Mouse (Mus musculus): Measurements from ENCODE around the gene Bloc1s1. TPM values are rescaled to one million over a fixed set of nuclear protein-coding genes. Genes with fewer than 3 reads are reported as not detected.
A peak's percentile ranks its signal among the peaks of the same experiment; 100 is the strongest.

Bloc1s1 gene
- total RNA-seq, 2 experiments from 2014 or later, result 79.8 to 82.3 TPM

DNA sequence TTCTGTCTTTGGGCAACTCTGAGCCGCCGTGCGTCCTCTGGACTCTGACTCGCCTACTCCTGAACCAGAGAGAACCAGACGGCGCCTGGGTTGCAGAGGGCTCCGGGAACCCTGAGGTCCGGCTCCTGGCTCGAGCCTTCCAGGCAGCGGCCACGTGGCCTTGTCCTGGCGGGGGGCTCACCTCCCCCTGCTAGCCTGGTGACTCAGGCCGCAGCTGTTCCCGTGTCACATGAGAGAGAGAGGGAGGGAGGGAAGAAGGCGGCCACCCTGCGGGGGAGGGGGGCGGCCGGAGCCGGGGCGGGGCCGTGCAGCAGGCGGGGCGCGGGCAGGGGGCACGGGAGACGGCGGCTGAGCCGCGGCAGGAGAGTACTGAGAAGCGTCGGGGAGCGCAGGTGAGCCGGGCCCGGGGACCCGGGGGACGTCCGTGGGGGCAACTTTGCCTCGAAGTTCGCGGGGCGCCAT lies 14.2 kb downstream of the Bloc1s1 start:
- peak; percentile 52 to 54 for DNase-seq (ENCODE audit: low spot score in 2 of 2)

DNA sequence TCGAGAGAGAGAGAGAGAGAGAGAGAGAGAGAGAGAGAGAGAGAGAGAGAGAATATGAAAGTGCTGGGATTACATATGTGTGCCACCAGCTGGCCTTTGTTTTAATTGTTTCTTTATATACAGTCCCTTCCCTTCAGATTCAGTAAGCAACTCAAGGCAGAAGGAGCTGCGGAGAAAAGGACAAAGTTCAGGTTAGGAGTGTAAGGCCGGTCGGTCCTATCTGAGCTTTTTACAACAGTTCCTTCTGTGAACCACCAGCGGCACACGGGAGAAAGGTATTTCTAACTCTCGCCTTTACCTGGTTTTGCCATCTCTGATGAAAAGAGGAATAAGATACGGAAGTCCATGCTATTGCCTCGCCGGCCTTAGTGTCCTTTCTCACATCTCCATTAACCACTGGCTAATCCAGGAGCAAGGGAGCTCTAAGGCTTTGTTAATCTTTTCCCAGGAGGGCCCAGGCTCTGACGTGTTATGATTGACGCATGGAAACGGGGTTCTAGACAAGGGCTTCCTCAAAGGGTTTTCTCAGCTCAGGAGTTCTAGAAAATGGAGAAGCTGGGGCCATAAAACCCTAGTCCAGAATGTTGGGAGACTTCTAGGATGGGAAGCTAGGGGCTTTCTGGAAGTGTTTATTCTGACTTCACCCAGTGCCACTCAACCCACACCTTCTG lies 14.9 kb downstream of the Bloc1s1 start:
- no peak for DNase-seq (ENCODE audit: low spot score in 2 of 2)

GRCm38 (mm10) chr10:128904812-128905211 lies 19.0 kb downstream of the Bloc1s1 start:
- DNase-seq (ENCODE audit: low spot score in 2 of 2), result no peak

DNA sequence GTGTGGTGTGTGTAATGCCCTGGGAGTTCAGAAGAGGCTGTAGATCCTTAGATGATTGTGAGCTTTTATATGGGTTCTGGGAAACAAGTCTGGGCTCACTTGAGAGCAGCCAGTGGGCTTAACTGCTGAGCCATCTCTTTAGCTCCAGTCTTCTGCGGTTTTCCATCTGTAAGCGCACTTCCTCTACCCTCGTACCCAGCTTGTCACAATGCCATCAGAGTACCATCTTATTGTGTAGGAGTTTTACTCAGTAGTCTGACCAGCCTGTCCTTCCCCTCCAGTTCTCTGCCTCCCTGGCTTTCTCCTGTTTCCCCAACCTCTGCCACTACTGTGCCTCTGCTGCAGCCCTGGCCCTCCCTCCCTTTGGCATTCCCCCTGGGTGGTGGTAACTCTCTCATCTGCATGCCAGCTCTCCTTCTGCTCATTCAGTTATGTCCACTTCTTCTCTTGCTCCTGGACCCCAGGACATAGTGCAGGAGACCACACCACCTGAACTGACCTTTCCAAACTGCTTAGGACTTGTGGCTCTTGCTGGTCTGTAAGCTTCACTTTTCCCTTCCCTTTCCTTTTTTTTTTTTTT lies 21.3 kb downstream of the Bloc1s1 start:
- no peak for DNase-seq (ENCODE audit: low spot score in 2 of 2)

GRCm38 (mm10) chr10:128901409-128901808 lies 22.4 kb downstream of the Bloc1s1 start:
- no peak for DNase-seq (ENCODE audit: low spot score in 2 of 2)

DNA sequence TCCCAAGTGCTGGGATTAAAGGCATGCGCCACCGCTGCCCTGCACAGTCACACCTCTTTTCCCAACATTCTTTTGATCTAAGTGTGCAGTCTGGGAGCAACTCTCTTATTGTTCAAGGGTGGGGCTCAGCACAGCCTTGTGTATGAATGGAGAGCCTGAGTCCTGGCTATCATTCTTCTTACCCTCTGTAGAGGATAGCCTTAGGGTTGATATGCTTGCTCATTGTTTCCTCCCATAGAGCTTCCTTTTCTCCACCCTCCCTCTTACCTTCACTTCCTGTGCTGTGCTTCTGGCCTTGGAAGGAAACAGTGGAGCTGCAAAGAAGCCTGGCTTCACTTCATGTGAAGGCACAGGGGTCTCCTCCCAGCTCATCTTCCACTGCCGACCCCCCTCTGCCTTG lies 23.1 kb downstream of the Bloc1s1 start, which contains the start of gene Cd63:
Gene Cd63, plus strand, starts transcription at position 292 of the 400 bp plus-strand sequence.
- no peak for DNase-seq (ENCODE audit: low spot score in 2 of 2)

GRCm38 (mm10) chr10:128899759-128900490 lies 23.9 kb downstream of the Bloc1s1 start:
- no peak for DNase-seq (ENCODE audit: low spot score in 2 of 2)

DNA sequence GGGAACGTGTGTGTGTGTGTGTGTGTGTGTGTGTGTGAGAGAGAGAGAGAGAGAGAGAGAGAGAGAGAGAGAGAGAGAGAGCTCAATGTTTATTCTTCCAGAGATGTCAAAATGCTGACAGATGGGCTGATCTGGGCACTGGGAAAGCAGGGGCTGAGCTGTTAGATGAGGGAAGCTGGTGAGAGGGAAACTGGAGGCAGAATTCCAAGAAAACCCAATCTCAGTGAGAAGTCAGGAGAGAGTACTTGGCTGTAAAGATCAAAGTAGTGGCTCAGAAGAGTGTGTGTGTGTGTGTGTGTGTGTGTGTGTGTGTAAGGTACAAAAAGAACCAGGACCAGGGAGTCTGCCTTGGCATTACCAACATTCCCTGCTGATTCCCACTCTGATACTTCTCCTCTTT lies 26.3 kb downstream of the Bloc1s1 start:
- DNase-seq (ENCODE audit: low spot score in 2 of 2), result no peak

DNA sequence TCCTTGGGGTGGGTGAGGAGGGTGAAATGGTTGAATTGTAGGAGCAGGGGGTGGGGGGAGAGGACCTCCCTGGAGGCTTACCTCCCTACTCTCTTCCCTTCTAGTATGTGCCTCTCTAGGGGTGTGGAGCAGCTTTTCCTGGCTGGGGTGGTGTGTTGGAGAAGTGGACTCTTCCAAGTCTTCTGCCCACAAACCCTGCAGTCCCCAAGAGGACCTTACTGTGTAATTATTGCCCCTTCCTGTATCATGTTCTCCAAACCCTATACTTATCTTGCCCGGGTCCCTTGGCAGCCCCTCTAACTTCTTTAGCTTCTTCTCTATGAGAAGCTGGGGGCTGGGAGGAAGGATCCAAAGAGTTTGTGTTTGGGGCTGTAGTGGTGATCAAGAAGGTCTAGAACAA lies 27.0 kb downstream of the Bloc1s1 start:
- DNase-seq (ENCODE audit: low spot score in 2 of 2), result no peak

GRCm38 (mm10) chr10:128895952-128896693 lies 27.7 kb downstream of the Bloc1s1 start:
- no peak for DNase-seq (ENCODE audit: low spot score in 2 of 2)

DNA sequence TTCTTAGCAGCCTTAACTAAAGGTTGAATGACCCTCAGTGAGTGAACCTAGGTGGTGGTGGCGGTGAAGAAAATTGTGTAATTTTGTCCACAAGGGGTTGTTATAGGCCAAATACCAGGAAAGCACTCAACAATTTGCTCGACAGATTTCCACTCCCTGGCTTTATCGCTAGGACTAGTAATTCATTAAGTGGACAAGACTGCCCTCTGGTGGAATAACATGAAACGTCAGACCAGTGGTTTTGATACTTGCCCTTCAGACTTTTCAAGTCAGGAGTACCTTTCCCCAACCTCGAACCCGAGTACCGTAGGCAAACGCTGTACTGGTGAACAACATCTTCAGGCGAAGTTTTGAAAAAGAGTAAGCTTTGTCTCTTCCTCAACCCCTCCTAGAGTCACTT lies 28.4 kb downstream of the Bloc1s1 start:
- peak; percentile 64 to 80 for DNase-seq (ENCODE audit: low spot score in 2 of 2)

GRCm38 (mm10) chr10:128892246-128892645 lies 31.6 kb downstream of the Bloc1s1 start:
- DNase-seq (ENCODE audit: low spot score in 2 of 2), result no peak

DNA sequence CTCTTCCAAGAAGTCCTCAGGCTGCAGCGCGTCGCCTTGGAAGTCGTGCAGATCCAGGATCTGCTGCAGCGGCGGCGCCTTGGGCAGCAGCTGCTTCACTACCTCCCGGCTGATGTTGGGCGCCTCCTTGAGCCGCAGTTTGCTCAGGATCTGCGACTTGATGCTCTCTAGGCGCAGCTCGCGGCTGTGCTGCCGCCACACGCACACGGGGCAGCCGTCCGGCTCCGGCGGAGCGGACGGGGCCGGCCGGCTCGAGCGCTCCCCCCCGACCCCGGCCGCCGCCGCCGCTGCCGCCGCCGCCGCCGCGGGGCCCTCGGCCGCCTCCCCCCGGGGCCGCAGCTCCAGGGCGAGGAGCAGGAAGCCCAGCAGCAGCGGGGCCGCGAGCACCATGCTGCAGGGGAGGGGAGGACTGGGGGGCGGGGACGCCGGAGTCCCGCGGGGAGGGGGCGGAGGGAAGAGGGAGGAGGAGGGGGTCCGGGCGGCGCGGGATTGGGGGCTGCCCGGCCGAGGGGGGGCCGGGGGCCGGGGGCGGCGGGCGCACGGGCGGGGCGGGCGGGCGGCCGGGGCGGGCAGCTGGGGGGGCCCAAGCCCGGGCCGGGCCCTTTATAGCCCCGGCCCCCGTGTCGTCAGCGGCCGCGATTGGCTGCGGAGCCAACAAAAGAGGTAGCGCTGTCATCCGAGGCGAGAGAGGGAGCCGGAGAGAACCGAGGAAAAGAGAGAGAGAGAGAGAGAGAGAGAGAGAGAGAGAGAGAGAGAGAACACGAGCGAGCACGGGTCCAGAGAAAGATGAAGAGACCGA lies 32.3 kb downstream of the Bloc1s1 start, which contains the start of gene Gdf11:
Gene Gdf11, minus strand, starts transcription at position 423 of the 799 bp plus-strand sequence.
- DNase-seq (ENCODE audit: low spot score in 2 of 2), result no peak

DNA sequence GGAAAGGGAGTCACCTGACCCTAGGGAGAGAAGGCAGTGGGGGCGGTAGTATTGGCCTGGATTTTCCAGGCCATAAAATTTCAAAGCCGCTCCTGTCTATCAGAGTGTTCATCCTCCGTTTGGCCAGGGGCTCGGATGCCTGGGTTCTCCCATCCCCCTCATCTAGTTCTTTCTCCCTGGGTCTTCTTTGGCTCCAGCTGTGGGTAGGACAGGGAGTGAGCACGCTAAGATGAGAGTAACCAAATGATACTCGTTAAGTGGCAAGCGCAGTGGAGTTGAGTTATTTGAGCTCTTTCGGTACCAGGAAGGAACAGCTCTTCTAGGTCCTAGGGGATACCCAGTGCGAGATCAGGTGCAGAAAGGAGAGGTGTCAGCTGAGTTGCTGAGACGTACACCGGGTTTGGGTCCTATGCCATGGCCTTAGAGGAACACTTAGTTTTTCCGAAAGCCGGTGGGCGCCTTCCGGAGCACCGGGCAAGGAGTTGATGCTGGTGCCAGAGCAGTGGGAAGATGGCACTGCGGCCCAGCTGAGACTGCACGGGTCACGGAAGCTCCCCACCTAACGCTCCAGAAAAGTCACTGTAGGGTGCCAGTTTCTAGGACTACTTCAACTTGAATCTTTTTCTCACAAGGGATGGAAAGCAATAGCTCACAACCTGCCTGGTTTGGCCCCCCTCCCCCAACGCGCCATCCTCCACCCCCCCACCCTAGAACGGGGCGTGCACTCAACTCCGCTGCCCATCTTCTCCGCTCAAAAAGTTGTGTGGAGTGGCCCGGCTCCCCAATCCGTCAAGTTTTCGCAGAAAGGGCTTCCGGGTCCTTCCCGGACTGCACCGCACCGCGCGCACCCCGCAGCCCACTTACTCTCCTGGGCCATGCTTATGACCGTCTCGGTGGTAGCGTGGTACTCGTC lies 33.2 kb downstream of the Bloc1s1 start:
- no peak for DNase-seq (ENCODE audit: low spot score in 2 of 2)

DNA sequence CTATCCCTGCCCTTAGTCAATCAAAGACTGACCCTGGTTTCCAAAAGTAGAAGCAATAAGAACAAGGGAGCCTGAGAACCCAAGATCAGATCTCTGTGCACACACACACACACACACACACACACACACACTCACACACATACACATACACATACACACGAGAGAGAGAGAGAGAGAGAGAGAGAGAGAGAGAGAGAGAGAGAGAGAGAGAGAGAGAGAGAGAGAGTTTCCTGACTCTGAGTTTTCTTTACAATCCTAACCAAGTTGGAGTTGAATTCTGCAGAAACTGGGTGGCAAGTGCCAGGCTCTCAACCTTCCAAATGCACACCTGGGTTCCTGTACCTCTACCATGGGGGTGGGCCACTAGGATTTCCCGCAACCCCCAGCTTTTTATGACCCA lies 34.0 kb downstream of the Bloc1s1 start:
- DNase-seq (ENCODE audit: low spot score in 2 of 2), result no peak

DNA sequence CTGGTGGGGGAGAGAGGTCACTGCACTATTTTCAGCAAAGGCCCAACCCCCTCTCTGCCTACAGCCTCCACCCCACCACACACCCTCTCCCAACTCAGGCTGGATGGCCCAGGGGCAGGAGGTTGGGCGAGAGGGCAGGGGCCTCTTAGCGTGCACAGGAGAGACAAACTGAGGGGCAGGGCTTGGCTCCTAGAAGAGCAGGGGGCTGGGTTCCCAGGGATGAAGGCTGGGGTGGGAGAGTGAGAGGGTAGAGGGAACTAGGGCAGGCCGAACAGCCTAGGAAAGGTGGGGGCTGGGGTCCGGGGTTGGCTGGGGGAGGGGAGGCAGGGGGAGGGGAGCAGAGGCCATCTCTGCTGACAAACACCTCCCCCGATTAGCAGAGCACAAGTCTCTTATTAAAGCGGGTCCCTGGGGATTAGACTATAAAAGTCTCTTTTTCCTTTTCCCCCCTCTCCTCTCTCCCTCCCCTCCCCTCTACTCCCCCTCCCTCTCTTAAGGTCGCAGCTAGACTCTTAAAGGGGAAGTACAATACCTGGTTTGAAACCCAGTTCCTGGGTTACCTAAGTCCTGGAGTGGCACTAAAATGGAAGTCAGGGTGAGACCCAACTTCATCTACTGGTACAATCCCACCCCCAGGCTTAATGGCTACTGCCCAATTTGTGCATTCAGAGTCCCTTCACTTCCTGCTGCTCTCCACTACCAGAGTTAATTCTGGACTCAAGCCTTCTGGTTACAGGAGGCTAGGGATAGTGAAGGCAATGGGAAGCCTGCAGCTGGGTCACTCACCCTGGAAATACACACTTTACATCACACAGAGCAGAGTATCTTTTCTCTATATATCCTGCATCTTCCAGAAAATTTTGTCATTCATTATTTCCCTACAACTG lies 34.7 kb downstream of the Bloc1s1 start:
- DNase-seq (ENCODE audit: low spot score in 2 of 2), result no peak

DNA sequence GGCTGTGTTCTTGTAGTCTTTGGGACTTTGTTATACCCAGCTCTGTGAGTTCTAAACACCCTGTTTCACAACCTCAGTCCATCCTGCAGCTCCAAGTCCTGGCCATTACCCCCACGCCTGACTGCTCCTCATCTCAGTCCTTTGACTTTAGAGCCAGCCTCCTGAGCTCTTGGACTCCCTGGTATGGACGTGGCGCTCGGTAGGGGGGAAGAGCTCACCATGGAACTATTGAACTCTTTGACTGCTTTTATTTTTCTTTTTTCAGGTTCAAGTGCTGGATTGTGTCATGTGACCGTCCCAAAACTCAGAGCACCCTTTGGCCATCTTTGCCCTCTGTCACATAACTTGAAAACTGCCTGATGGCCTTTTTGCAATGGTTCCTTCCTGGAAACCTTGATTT lies 41.8 kb downstream of the Bloc1s1 start:
- no peak for DNase-seq (ENCODE audit: low spot score in 2 of 2)

DNA sequence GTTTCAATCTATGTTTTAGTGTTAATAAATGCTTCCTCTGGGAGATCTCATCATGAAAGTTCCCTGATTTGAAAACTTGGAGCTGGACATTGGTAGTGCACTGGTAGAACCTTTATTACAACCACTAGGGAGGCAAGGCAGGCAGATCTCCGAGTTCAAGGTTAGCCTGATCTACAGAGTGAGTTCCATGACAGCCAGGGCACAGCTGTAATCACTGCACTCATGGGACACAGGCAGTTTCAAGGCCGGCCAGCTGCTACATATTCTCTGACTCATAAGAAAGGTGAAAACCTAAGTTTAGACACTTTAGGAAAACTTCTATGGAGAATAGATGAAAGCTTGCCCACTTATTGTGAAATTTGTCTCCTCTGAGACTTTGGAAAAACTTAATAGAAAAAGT lies 45.0 kb downstream of the Bloc1s1 start:
- DNase-seq (ENCODE audit: low spot score in 2 of 2), result no peak

DNA sequence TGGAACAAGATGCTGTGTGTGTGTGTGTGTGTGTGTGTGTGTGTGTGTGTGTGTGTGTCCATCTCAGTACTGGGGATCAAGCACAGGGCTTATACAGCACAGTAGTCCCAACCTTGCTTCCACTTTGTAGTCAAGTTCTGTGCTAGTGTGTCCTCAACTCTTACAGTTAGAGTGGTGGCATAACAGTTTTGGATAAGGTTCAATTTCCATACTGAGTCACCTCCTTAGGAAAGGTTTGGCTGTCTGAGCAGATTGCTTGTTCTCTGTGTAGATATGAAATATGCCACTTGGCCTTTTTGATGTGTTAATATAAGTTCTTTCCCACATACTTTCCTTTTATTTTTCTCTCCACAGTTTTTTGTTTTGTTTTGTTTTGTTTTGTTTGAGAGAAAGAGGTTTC lies 45.5 kb downstream of the Bloc1s1 start:
- no peak for DNase-seq (ENCODE audit: low spot score in 2 of 2)

Data from left cerebral cortex, adult 18-20 months (tissue).